Mouse (Mus musculus): ENCODE data around the gene Mettl3. TPM values are rescaled to one million over a fixed set of nuclear protein-coding genes. Genes with fewer than 3 reads are reported as not detected.

Gene Mettl3
- polyA plus RNA-seq (2015; fragmentation: Nextera tagmentation; extraction: Ambion mirVana), result 17.1 and 17.3 TPM in 2 replicates

DNA sequence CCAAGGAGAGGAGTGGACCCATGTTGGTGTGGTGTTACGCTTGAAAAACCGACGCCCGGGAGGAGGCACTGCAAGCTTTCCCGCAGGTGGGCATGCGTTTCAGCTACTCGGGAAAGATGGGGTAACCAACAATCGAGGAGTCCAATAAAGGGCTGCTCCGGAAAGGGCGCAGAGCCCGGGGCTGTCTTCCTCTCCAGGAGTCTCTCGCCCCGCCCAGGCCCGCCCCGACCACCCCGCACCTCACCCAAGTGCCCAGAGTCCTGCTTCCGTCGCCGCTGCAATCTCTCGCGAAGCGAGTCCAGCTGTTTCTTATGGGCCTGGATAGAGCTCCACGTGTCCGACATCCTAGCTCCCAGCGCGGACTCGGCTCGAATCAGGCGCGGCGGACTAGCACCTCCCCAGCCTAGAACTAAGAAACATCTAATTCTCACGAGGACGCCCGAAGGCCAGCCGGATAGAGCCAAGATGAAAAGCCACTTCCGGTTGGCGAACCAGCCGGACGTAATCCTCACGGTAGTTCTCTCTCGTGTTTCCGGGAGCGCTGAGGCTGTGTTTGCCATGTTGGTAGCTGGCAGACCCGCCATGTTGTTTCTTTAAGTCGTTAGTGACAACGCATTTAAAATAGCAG is at the start of gene Mettl3:
Gene Mettl3, minus strand, starts transcription at position 485 of the 628 bp plus-strand sequence.

DNA sequence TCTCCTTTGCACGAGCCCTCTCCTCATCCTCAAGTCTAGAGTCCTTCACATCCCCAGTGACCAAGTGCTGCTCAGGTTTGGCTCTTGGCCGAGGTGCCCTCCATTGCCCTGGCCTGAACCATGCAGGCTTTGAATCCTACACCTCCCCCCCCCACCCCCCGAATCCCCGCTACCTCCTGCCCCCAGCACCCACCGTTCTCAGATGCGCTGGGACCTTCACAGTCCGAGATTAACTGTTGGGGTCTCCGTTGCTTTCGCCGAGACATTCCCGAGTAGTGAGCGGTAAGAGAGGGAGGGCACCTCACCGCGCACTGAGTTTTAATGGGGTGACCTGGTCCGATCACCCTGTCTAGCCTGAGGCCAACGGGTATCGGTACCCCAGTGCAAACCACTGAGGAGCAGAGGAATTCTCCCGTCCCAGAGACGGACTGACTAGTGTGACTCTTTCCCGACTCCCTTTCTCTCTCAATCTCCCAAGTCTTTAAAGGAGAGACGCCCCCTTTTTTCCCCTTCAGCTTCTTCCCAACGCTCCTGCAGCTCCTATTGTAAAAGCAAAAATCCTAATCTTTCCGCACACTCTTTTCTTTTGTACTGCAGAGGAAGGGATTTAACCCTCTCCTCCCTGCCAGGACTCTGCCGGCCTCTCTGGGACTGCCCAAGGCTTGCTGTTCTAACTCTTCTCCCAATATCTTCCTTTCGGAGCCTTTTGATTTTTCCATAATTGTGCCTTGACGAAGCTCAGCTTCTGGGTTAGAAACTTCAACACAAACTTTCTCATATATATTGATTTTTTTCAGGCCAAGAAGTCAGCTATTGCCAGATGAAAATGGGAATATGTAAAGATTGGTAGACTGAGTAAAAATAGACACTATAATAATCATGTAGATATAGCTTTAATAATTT is 23.2 kb upstream of the Mettl3 start, which contains the start of gene Sall2:
Gene Sall2, minus strand, starts transcription at position 853 of the 903 bp plus-strand sequence.

DNA sequence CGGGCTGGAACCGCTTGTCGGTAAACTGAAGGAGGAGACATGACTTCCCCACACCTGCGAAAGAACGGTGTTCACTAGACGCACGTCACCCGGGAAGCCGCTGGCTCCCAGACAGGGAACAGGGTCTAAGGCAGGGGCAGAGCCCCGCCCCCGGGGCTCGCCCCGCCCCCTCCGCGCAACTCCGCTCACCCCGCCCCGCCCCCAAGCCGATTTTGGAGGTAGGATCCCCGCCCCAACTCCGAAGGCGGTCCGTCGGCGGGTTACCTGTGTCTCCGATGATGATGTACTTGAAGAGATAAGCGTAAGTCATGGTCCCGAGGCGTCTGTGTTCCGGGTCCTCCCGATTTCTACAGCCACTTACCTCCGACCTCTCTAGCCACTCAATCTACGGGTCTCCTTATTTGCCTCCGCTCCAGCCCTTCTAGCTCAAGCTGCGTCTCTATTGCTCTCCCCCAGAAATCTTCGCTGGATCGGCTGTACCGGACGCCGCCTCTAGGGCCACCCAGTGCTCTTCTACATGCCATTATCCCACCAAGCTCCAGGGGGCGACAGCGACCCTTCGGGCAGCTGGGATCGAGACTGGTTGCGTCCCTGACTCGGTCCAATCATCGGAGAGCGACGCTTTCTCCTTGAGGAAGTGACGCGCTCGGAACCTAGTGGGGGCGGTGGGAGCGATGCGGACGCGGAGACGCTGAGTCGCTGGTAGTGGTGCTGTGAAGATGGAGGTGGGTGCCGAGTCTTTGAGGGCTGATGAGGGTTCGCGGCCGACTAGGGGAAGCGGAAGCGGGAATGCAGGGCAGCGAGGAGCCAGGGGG is 25.8 kb downstream of the Mettl3 start, which contains the start of the genes Tox4 and Rab2b:
Gene Tox4, plus strand, starts transcription at position 215 of the 815 bp plus-strand sequence.
Gene Rab2b, minus strand, starts transcription at position 614 of the 815 bp plus-strand sequence.

DNA sequence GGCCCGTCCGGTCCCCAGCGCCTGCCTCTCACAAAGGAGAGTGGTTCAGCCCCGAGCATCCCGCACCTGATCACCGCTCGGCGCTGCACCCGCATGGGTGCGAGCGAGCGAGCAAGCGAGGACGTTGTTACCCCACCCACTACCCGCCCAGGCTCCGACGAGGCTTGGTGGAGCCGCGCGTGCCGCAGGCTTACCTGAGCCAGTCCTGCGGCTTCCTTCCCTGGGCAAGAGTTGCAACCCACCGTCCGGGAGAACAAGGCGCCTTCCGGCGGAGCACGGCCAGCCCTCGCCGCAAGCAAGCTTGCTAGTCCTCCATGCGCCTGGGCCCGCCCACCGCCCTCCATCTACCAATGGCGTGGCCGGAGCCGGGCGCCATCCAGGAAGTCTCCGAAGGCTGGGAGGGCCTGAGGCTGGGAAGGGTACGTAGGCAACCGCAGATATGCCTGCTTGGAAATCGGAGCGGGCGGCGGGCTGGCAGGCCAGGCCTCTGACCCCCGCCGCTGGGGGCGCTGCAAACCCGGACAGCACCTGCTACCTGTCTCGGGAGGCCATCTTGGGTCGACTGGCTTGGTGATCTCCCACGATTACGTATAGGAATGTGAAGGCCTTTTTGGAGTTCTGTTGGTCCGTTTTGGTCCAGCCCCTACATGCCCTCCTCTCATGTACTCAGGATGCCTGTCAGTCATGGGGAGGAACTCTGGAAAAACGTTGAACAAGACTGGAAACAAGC is 47.3 kb downstream of the Mettl3 start, which contains the start of gene Chd8:
Gene Chd8, minus strand, starts transcription at position 297 of the 730 bp plus-strand sequence.

Other genes starting within 250 kb of the Mettl3 start
- 147 and 186 TPM in 2 replicates for gene Hnrnpc, start 201.1 kb downstream of the Mettl3 start, polyA plus RNA-seq (2015; fragmentation: Nextera tagmentation; extraction: Ambion mirVana)
- gene Rpgrip1, start 194.4 kb downstream of the Mettl3 start, polyA plus RNA-seq (2015; fragmentation: Nextera tagmentation; extraction: Ambion mirVana), result 24.1 and 25.7 TPM in 2 replicates
- gene Supt16, start 107.7 kb downstream of the Mettl3 start, polyA plus RNA-seq (2015; fragmentation: Nextera tagmentation; extraction: Ambion mirVana), result 17.2 and 20.5 TPM in 2 replicates
- 13.9 and 17.3 TPM in 2 replicates for gene Chd8, start 47.3 kb downstream of the Mettl3 start, polyA plus RNA-seq (2015; fragmentation: Nextera tagmentation; extraction: Ambion mirVana)
- gene Tox4, start 26.0 kb downstream of the Mettl3 start, polyA plus RNA-seq (2015; fragmentation: Nextera tagmentation; extraction: Ambion mirVana), result 24.7 and 27.3 TPM in 2 replicates
- gene Rab2b, start 25.6 kb downstream of the Mettl3 start, polyA plus RNA-seq (2015; fragmentation: Nextera tagmentation; extraction: Ambion mirVana), result 14.2 and 16.5 TPM in 2 replicates
- 2.2 and 2.7 TPM in 2 replicates for gene Sall2, start 23.6 kb upstream of the Mettl3 start, polyA plus RNA-seq (2015; fragmentation: Nextera tagmentation; extraction: Ambion mirVana)
- not detected in 2 replicates for gene Olfr1513, start 51.3 kb upstream of the Mettl3 start, polyA plus RNA-seq (2015; fragmentation: Nextera tagmentation; extraction: Ambion mirVana)
- gene Olfr1512, start 74.0 kb upstream of the Mettl3 start, polyA plus RNA-seq (2015; fragmentation: Nextera tagmentation; extraction: Ambion mirVana), result not detected in 2 replicates
- not detected in 2 replicates for gene Olfr1511, start 92.3 kb upstream of the Mettl3 start, polyA plus RNA-seq (2015; fragmentation: Nextera tagmentation; extraction: Ambion mirVana)
- not detected in 2 replicates for gene Olfr1510, start 109.2 kb upstream of the Mettl3 start, polyA plus RNA-seq (2015; fragmentation: Nextera tagmentation; extraction: Ambion mirVana)
- gene Olfr1509, start 137.9 kb upstream of the Mettl3 start, polyA plus RNA-seq (2015; fragmentation: Nextera tagmentation; extraction: Ambion mirVana), result not detected in 2 replicates
- gene Olfr1508, start 162.4 kb upstream of the Mettl3 start, polyA plus RNA-seq (2015; fragmentation: Nextera tagmentation; extraction: Ambion mirVana), result not detected in 2 replicates
- not detected in 2 replicates for gene Olfr1507, start 190.6 kb upstream of the Mettl3 start, polyA plus RNA-seq (2015; fragmentation: Nextera tagmentation; extraction: Ambion mirVana)